Mouse (Mus musculus): ENCODE results near the gene Creb3.
"Not testable (repeated sequence)": the region's sequence is repeated elsewhere in the genome, so short reads cannot be mapped to it uniquely, and the experiment has no call there.

Creb3 gene

GRCm38 (mm10) chr4:43561997-43562768 is at the start of gene Creb3, which contains the start of gene Tln1:
Gene Creb3 (plus strand): TSS chr4:43562332.
Gene Tln1 (minus strand): TSS chr4:43562691.
- peak; percentile 94 for DNase-seq (ENCODE audit: low read depth)

DNA sequence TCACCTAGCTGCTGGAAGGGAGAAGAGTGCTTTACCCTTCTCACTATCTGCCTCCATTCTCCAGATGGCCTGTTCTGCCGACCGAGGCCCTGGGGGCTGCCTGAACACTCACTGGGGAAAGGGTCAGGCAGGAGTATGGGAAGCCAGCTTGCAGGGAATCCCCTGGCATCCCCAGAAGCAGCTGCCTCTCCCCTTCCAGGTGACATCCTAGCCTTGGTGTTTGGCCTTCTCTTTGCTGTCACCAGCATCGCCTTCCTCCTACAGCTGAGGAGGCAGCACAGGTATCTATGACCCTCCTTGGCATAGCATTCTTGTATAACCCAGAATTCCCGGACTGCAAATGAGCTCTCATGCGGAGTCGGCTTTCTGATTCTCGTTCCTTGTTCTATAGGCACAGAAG is 49.5 kb upstream of the Creb3 start:
- DNase-seq (ENCODE audit: low read depth) = no peak

- no peak for DNase-seq (ENCODE audit: low read depth)
Observed at GRCm38 (mm10) chr4:43513300-43513699, 48.8 kb upstream of the Creb3 start.

- DNase-seq (ENCODE audit: low read depth) = no peak
Observed at GRCm38 (mm10) chr4:43513791-43514190, 48.3 kb upstream of the Creb3 start.

DNA sequence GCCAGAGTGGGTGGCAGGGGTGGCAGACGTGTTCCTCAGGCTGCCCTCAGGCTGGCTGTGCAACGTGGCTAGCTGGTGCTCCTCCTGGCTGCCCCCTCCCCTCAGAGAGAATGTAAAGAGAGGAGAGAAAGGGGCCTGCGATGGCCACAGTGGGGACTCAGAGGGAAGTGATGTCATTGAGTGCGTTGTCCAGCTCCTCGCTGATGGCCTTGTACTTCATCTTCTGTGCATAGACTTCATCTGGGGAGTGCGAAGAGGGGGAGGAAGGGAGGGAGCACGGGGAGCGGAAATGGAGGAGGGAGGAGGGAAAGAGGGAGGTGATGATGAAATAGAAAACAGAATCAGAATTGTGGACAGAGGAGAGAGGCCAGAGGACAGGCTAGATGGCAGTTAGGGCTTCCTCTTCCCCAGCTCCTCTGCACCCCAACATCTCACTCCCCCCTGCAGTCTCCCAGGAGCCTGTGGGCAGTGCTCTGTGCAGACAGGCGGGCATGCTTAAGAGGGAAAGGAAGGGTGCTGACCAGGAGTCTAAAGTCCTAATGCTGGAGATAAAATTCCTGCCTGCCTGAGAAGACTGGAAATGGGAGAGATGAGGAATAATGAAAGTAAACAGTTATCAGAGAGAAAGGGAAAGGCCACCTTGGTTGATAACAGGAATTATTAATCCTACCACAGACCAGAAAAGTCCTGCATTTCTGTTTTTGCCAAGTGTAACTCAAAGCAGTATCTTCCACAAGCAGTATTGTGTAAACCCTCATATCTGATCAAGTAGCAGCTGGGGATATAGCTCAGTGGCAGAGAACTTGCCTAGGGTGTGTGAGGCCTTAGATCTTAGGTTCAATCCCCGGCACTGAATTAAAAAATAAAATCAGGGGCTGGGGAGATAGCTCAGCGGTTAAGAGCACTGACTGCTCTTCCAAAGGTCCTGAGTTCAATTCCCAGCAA is 46.1 kb upstream of the Creb3 start:
- DNase-seq (ENCODE audit: low read depth) = no peak

GRCm38 (mm10) chr4:43519551-43519950 is 42.6 kb upstream of the Creb3 start:
- no peak for DNase-seq (ENCODE audit: low read depth)

DNA sequence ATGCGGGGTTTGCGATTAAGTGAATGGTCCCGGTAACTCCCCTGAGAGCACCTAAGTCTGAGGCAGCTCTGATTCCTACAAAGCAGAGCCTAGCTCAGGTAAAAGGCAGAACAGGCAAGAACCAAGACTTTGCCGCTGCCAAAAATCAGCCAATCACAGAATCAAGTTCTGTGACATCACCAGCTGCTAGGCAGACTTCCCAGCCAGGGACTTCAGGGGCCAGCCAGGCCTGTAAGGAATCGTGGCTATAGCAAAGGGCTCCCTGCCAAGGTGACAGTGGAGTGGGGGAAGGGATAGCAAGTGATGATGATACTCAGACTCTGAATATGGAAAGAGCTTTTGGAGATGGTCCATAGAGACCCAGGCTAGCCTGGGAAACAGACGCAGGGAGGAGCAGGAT is 42.2 kb upstream of the Creb3 start:
- peak; percentile 93 for DNase-seq (ENCODE audit: low read depth)

GRCm38 (mm10) chr4:43527880-43528279 is 34.3 kb upstream of the Creb3 start:
- DNase-seq (ENCODE audit: low read depth) = peak; percentile 62

DNA sequence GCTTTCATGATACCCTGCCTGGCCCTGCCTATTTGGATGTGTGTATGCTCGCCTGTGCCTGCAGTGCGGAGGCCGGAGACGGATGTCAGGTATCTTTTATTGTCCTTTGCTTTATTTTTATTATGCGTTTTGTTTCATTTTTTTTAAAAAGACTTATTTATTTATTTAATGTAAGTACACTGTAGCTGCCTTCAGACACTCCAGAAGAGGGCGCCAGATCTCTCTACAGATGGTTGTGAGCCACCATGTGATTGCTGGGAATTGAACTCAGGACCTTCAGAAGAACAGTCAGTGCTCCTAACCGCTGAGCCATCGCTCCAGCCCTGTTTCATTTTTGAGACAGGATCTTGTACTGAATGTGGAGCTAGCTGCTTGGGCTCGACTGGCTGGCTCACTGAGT is 33.6 kb upstream of the Creb3 start:
- peak; percentile 56 for DNase-seq (ENCODE audit: low read depth)

DNA sequence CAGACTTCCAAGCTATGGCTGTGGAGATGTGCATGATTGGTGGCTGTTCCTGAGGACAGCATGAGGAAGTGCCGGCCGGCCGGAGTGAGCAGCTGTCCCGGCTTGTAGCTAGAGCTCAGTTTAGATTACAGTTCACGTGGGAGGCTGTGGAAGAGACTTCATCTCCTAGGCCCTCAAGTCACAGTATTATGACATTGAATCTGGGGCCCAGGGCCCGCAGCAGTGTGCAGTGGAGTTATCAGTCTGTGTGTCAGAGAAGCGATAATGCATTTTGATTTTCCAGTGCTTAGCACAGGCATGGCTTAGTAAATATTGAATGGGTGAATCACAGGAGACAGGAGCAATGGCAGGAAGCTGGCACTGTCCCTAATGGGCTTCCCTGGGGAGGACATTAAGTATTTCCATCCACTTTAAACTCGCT is 32.0 kb upstream of the Creb3 start:
- no peak for DNase-seq (ENCODE audit: low read depth)

GRCm38 (mm10) chr4:43530581-43530980 is 31.6 kb upstream of the Creb3 start:
- DNase-seq (ENCODE audit: low read depth) = peak; percentile 91

DNA sequence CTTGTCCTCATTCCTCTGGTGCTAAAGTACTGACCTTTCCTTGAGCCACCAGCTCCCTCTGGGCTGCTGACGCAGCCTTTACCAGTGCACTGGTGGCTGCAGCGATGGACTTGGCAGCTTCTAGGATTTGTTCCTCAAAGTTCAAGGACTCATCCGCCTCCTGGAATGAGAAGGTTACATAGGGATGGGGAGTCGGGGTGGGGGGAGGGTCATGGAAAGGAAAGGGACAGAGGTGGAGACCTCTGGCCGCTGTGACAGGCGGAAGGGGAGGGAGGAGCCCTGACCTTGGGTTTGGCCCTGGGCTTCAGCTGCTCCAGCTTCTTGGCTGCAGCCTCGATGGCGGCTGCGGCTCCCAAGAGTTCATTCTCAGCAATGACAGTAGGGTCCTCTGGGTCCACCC is 28.9 kb upstream of the Creb3 start:
- DNase-seq (ENCODE audit: low read depth) = no peak

GRCm38 (mm10) chr4:43535628-43536027 is 26.5 kb upstream of the Creb3 start:
- DNase-seq (ENCODE audit: low read depth) = no peak

- DNase-seq (ENCODE audit: low read depth) = no peak
Observed at GRCm38 (mm10) chr4:43536031-43536430, 26.1 kb upstream of the Creb3 start.

DNA sequence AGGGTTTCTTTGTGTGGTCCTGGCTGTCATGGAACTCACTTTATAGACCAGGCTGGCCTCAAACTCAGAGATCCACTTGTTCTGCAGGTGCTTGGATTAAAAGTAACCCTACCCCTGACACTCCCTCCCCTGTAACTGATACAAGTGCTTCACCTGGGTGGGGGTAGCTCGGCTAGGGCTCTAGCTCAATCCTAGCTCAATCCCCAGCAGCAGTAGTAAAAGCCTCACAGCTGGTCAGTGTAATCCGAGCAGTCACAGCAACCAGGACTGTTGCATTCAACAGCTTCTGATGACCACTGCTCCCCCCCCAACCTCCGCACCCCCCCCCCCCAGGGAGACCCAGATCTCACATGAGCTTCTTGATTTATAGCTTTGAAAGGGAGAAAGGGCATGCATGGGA is 20.1 kb upstream of the Creb3 start:
- DNase-seq (ENCODE audit: low read depth) = no peak

GRCm38 (mm10) chr4:43546375-43547047 is 15.6 kb upstream of the Creb3 start:
- no peak for DNase-seq (ENCODE audit: low read depth)

- no peak for DNase-seq (ENCODE audit: low read depth)
Observed at GRCm38 (mm10) chr4:43547160-43547559, 15.0 kb upstream of the Creb3 start.

- DNase-seq (ENCODE audit: low read depth) = no peak
Observed at GRCm38 (mm10) chr4:43549055-43549454, 13.1 kb upstream of the Creb3 start.

DNA sequence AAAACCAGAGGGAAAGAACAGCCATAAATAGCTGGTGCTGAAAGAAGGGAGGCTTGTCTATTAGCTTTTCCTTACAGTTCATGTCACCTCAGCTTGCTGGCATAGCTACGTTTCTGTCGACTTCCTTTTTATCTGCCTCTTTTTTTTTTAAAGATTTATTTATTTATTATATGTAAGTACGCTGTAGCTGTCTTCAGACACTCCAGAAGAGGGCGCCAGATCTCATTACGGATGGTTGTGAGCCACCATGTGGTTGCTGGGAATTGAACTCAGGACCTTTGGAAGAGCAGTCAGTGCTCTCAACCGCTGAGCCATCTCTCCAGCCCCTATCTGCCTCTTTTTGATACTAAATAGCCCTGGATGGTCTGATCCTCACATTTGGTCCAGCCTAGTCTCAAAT is 10.3 kb upstream of the Creb3 start:
- DNase-seq (ENCODE audit: low read depth) = not testable (repeated sequence)

GRCm38 (mm10) chr4:43552437-43552836 is 9.7 kb upstream of the Creb3 start:
- no peak for DNase-seq (ENCODE audit: low read depth)

DNA sequence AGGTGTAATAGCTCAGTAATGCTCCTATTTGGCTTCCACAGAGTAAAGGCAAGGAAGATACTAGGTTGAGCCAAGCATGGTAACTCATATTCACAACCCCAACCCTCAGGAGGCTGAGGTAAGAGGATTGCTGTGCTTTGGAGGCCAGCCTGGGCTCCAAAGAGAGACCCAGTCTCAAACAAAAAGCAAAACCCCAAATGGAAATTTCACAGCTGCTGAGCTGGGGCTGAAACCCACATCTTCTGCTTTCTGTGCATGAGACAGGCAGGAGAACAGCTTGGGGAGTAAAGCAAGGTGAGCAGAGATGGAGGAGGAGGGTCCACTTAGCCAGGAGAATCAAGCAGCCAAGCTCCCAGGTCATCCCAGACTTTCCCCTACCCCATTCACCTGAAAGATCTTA is 8.2 kb upstream of the Creb3 start:
- DNase-seq (ENCODE audit: low read depth) = no peak

GRCm38 (mm10) chr4:43555926-43556325 is 6.2 kb upstream of the Creb3 start:
- no peak for DNase-seq (ENCODE audit: low read depth)
